Mouse (Mus musculus) limb, embryonic 14.5 days (tissue): ENCODE results near the gene Gm28051. TPM values are rescaled to one million over a fixed set of nuclear protein-coding genes. Genes with fewer than 3 reads are reported as not detected.

Experiments used
- ATAC-seq: fragments of 200-750 bp; cut with Nextera tagmentation; 2 replicates; pipeline ENCODE4 v1.8.0; 2017; ENCODE audit warnings: low read depth, moderate number of reproducible peaks, moderate TSS enrichment; ENCODE audit not compliant: low FRiP score
- DNase-seq: peaks from one replicate; pipeline ENCODE4 v3.0.0-alpha.2; 2015; ENCODE audit warnings: low spot score
- H3K27ac ChIP-seq: fragments of 300-500 bp; sonication (generic); replicated peaks from 2 replicates; pipeline ENCODE4 v1.5.1; 2014; ENCODE audit warnings: low read depth, mild to moderate bottlenecking, low read length, moderate library complexity, mixed read lengths
- H3K27me3 ChIP-seq: fragments of 300-500 bp; sonication (generic); 2 replicates; pipeline ENCODE4 v1.6.1; 2014; ENCODE audit warnings: low read length, mixed read lengths; ENCODE audit not compliant: control insufficient read depth, insufficient read depth
- H3K36me3 ChIP-seq: fragments of 300-500 bp; sonication (generic); 2 replicates; pipeline ENCODE4 v1.6.1; 2014; ENCODE audit warnings: mild to moderate bottlenecking, low read length, moderate library complexity, mixed read lengths; ENCODE audit not compliant: control insufficient read depth, insufficient read depth
- H3K4me1 ChIP-seq: fragments of 300-500 bp; sonication (generic); 2 replicates; pipeline ENCODE4 v1.6.1; 2014; ENCODE audit warnings: antibody characterized with exemption, low read length, mixed read lengths; ENCODE audit not compliant: control insufficient read depth, insufficient read depth
- H3K4me2 ChIP-seq: fragments of 300-500 bp; sonication (generic); replicated peaks from 2 replicates; pipeline ENCODE4 v1.6.1; 2014; ENCODE audit warnings: low read depth, mild to moderate bottlenecking, low read length, moderate library complexity; ENCODE audit not compliant: severe bottlenecking
- H3K4me3 ChIP-seq: fragments of 300-500 bp; sonication (generic); replicated peaks from 2 replicates; pipeline ENCODE4 v1.5.1; 2014; ENCODE audit warnings: low read length
- H3K9ac ChIP-seq: fragments of 300-500 bp; sonication (generic); 2 replicates; pipeline ENCODE4 v1.6.1; 2014; ENCODE audit warnings: mild to moderate bottlenecking, low read depth, low read length, moderate library complexity; ENCODE audit not compliant: severe bottlenecking
- H3K9me3 ChIP-seq: fragments of 300-500 bp; sonication (generic); 2 replicates; pipeline ENCODE4 v1.6.1; 2016; ENCODE audit warnings: low read length; ENCODE audit not compliant: control insufficient read depth
- POLR2A ChIP-seq: fragments of 200-500 bp; IDR thresholded peaks from 2 replicates; pipeline ENCODE4 v1.8.0; 2012; ENCODE audit warnings: inconsistent platforms, mild to moderate bottlenecking, moderate library complexity, borderline replicate concordance; ENCODE audit not compliant: insufficient read depth, insufficient read length; ENCODE audit errors: extremely low read depth
- WGBS: fragments of 180-500 bp; shearing (Covaris S2); extraction: QIAGEN DNeasy Blood & Tissue Kit; methylation state at CpG from one replicate; pipeline ENCODE4 v1.1.7; 2014; 5-methylcytosine and 5-hydroxymethylcytosine counted together
- polyA plus RNA-seq, 2 experiments: library from polyadenylated mRNA; depleted of rRNA in 1 of 2; stranded (reverse) in 1 of 2; unstranded in 1 of 2; fragments of >200 nt; fragmentation: Nextera tagmentation in 1 of 2; extraction: Ambion mirVana in 1 of 2; gene quantifications; 2 replicates each; pipeline versions ENCODE4 v1.2.1 to v1.2.3; 2012 to 2014

Gm28051 gene
- polyA plus RNA-seq, 2 experiments = not detected

- WGBS = 92% methylated on average over 4 of the region's 4 CpGs
- TF ChIP-seq POLR2A = no peak
- Histone ChIP-seq H3K4me1 (no peaks in the 10 kb centered on the region), H3K9me3 (no peaks in the 10 kb centered on the region), H3K4me2 (no peak overlapping the region), H3K36me3 (peaks cover 92% of the 10 kb centered on the region), H3K27ac (no peak overlapping the region), H3K4me3 (no peak overlapping the region), H3K9ac (no peak overlapping the region), H3K27me3 (no peaks in the 10 kb centered on the region)
- no peak for ATAC-seq
- DNase-seq = no peak
Measured at GRCm38 (mm10) chr12:102769000-102769399, 11.4 kb upstream of the Gm28051 start.

DNA sequence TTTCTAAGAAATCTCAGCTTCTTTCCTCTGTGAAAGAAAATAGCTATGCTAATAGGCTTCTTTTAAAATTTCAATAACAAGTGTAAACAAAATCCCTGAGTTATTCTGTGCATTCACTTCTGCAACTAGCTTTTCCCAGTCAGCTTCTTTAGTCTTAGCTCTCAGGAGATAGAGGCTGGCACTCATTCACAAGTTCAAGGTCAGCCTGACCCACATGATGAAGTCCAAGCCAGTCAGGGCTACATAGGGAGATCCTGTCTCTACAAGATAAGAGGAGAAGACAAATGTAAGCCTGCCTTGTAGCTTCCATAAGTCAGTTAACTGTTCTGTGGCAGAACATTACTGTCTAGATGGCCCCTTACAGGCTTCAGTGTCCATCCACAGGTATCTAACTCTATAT, 6.1 kb upstream of the Gm28051 start:
- Histone ChIP-seq H3K27ac (no peak overlapping the region), H3K4me2 (no peak overlapping the region), H3K4me1 (peaks cover 7% of the 10 kb centered on the region), H3K4me3 (no peak overlapping the region), H3K9ac (no peak overlapping the region), H3K36me3 (peaks cover 59% of the 10 kb centered on the region), H3K9me3 (no peaks in the 10 kb centered on the region), H3K27me3 (no peaks in the 10 kb centered on the region)
- DNase-seq = no peak
- TF ChIP-seq POLR2A = no peak
- no peak for ATAC-seq

DNA sequence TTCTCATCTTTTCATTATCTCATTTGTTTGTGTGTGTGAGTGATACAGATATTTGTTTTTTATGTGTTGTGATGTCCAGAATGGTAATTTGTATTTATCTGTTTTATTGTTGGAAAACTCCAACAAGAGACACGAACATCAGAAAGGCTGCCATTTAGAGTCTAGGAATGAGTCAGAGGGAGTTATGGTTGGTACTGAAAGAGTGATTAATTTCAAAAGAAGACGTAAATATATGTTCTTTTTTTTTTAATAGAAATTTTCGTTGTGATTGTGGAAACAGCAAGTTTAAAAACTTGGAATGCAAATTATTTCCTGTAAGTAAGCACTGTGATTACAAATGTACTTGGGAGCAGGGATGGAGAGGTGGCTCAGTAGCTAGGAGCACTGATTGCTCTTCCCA, 4.1 kb upstream of the Gm28051 start:
- Histone ChIP-seq H3K9me3 (no peaks in the 10 kb centered on the region), H3K4me2 (no peak overlapping the region), H3K27me3 (no peaks in the 10 kb centered on the region), H3K4me1 (peaks cover 13% of the 10 kb centered on the region), H3K4me3 (no peak overlapping the region), H3K27ac (no peak overlapping the region), H3K36me3 (peaks cover 40% of the 10 kb centered on the region), H3K9ac (no peak overlapping the region)
- 90% methylated on average over 3 of the region's 3 CpGs for WGBS
- no peak for ATAC-seq
- DNase-seq = no peak
- TF ChIP-seq POLR2A = no peak

DNA sequence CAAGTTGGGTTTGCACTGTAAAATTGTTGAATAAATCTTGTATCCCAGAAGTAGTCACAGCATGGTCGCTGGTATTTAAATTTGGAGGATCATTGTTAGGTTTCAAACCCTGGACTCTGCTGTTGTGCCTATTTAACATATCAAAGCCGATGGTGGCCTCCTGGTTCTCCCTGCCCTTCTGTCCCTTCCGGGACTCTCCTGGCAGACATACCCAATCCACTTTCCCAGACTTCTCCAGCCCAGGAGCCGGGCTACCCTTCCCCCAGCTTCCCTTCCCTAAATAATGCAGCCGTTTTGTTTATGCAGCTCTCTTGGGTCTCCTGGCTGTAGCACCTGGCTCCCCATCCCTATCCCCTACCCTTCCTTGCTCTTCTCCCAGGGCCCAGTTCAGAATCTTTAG, 1.4 kb upstream of the Gm28051 start:
- no peak for TF ChIP-seq POLR2A
- Histone ChIP-seq H3K9me3 (no peaks in the 10 kb centered on the region), H3K27ac (no peak overlapping the region)

DNA sequence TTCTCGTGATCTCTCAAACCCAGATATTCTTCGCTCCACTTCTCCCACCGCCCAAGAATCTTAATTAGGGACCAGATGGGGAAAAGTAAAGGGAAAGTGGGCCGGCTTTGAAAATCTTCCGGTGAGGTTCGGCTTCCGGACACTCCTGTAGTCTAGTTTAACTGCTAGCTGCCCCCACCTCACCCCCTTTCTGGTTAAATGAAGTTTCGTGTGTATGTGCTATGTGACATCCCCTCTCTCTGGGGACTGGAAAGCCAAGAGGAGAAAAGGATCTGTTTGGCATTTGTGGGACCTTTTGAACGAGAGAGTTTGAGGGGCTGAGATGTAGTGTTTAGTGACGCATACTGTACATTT, 815 bp upstream of the Gm28051 start, which contains the start of gene Gm20604:
Gm20604 (minus strand) TSS at position 270 of the 354 bp plus-strand sequence.
- Histone ChIP-seq H3K27ac (peak within 1 kb of the TSS; percentile 83), H3K9ac (peak within 1 kb of the TSS; percentile 77), H3K9me3 (no peaks in the 10 kb centered on the region), H3K27me3 (no peaks in the 10 kb centered on the region), H3K4me2 (peak within 1 kb of the TSS; percentile 79), H3K36me3 (peaks cover 13% of the 10 kb centered on the region), H3K4me1 (peaks cover 18% of the 10 kb centered on the region), H3K4me3 (peak within 1 kb of the TSS; percentile 89)
- ATAC-seq = no peak
- no peak for DNase-seq
- no peak for TF ChIP-seq POLR2A
- under 1% methylated on average over 10 of the region's 10 CpGs for WGBS

More for the DNA sequence above, 1.4 kb upstream of the Gm28051 start:
- ATAC-seq (no peak), DNase-seq (no peak)
- H3K4me3 ChIP-seq = peak overlapping the region; percentile 89
- H3K9ac ChIP-seq = peak overlapping the region; percentile 77
- peaks cover 17% of the 10 kb centered on the region for H3K36me3 ChIP-seq
- H3K4me2 ChIP-seq = peak overlapping the region; percentile 79
- H3K27me3 ChIP-seq = no peaks in the 10 kb centered on the region
- WGBS = 4% methylated on average over 5 of the region's 5 CpGs
- peaks cover 18% of the 10 kb centered on the region for H3K4me1 ChIP-seq
